ENCODE assay signal across 8 mouse cellular contexts in the genomic region with DNA sequence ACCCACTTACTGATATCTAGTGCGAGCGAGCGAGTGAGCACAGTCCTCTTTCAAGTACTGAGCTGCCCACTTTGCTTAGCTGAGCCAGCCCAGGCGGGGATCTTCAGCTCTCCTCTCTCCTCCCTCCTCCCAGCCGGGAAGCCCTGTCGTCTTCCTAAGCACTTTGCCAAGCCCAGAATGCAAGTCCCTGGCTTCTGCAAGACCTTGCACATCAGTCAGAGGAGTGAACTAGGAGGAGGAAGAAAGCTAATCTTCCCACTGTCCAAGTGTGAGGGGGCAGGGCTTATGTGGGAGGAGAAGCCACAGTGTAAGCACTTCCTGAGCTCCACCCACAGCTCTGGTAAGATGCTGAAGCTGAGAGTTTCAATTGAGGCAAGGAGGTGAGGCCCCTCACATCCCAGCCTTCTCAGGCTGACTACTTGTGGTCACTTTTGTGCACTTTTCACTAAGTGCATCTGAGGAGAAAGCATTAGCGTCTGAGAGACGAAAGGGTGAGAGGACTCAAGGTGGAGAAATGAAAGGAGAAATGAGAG.
DNase-seq lines count a peak whose midpoint lies in the region; ATAC-seq and TF ChIP-seq lines count a peak whose summit lies in the region.
"Had no signal": no experiment of that assay in that cellular context is flagged by ENCODE, and none has a peak within 500 bp of the region (broad histone marks: within the 10 kb centered on the region; RNA-seq: fewer than 3 reads in every experiment).

No protein-coding gene starts in this region.

- no peak overlapping the region for H3K4me3 ChIP-seq in intestine, embryonic 14.5 days (ENCODE audit: low read depth, low read length)
- no peak overlapping the region for H3K4me3 ChIP-seq in intestine, embryonic 16.5 days (ENCODE audit: low read length)
- peak overlapping the region; percentile 12; the same call in 1 of the 2 replicates for H3K4me3 ChIP-seq in heart, postnatal 0 days (ENCODE audit: low read depth, low read length)
- no peak overlapping the region for H3K4me3 ChIP-seq in stomach, postnatal 0 days (ENCODE audit: low read depth, low read length)

- no peaks in the 10 kb centered on the region for H3K9me3 ChIP-seq in intestine, embryonic 14.5 days (ENCODE audit: control insufficient read depth, low read length)
- no peaks in the 10 kb centered on the region for H3K9me3 ChIP-seq in intestine, embryonic 16.5 days (ENCODE audit: control insufficient read depth, low read length)
- no peaks in the 10 kb centered on the region for H3K9me3 ChIP-seq in heart, postnatal 0 days (replicated peaks; ENCODE audit: control insufficient read depth, low read length)
- no peaks in the 10 kb centered on the region for H3K9me3 ChIP-seq in stomach, postnatal 0 days (ENCODE audit: control insufficient read depth, low read length)

- no peak for DNase-seq in intestine, embryonic 14.5 days (ENCODE audit: low spot score)
- DNase-seq in right cerebral cortex, adult 2 months (ENCODE audit: low spot score in 2 of 2) = peak; percentile 50 to 55
- no peak for DNase-seq in right cerebral cortex, postnatal 25 days
- DNase-seq in heart, postnatal 0 days (ENCODE audit: low spot score) = no peak
- no peak for DNase-seq in stomach, postnatal 0 days (ENCODE audit: low spot score)
- DNase-seq in liver = no peak
- DNase-seq: cerebellum, postnatal 10 days had no signal

- no peak overlapping the region for H3K9ac ChIP-seq in intestine, embryonic 14.5 days (ENCODE audit: low read length)
- no peak overlapping the region for H3K9ac ChIP-seq in intestine, embryonic 16.5 days (ENCODE audit: low read depth, low read length)
- H3K9ac ChIP-seq in heart, postnatal 0 days (replicated peaks; ENCODE audit: low read depth, low read length) = 0 out of 2 replicates have a peak overlapping the region, but pooled peaks have one; percentile 7
- no peak overlapping the region; the same call in 1 of the 2 replicates for H3K9ac ChIP-seq in stomach, postnatal 0 days (ENCODE audit: low read length)

- ATAC-seq in intestine, embryonic 14.5 days (replicated peaks; ENCODE audit: low FRiP score, low TSS enrichment, low read depth) = no peak
- no peak for ATAC-seq in intestine, embryonic 16.5 days
- no peak for ATAC-seq in heart, postnatal 0 days (ENCODE audit: insufficient read depth, low read depth)
- ATAC-seq in stomach, postnatal 0 days (ENCODE audit: low FRiP score, low TSS enrichment) = no peak

- 26% methylated on average over 8 of the region's 8 CpGs for WGBS in intestine, embryonic 14.5 days
- WGBS in intestine, embryonic 16.5 days = 30% methylated on average over 8 of the region's 8 CpGs
- 24% methylated on average over 8 of the region's 8 CpGs for WGBS in heart, postnatal 0 days
- WGBS in stomach, postnatal 0 days = 22% methylated on average over 8 of the region's 8 CpGs

- no peak overlapping the region for H3K27ac ChIP-seq in intestine, embryonic 14.5 days (ENCODE audit: low read depth)
- H3K27ac ChIP-seq in intestine, embryonic 16.5 days (ENCODE audit: low read length) = no peak overlapping the region
- H3K27ac ChIP-seq in heart, postnatal 0 days (ENCODE audit: low read depth) = no peak overlapping the region
- no peak overlapping the region for H3K27ac ChIP-seq in stomach, postnatal 0 days (replicated peaks)

- TF ChIP-seq CTCF in heart, postnatal 0 days (IDR thresholded peaks at IDR 0.05; ENCODE audit: low read depth) = no peak
- no peak for TF ChIP-seq CTCF in stomach, postnatal 0 days (IDR thresholded peaks at IDR 0.05; ENCODE audit: low read depth)

- TF ChIP-seq EP300 in heart, postnatal 0 days (IDR thresholded peaks at IDR 0.05; ENCODE audit: low read depth) = no peak
- no peak for TF ChIP-seq EP300 in stomach, postnatal 0 days (optimal IDR thresholded peaks at IDR 0.05)

- H3K4me1 ChIP-seq in intestine, embryonic 14.5 days (replicated peaks; ENCODE audit: control insufficient read depth, insufficient read depth, low read length) = no peaks in the 10 kb centered on the region
- no peaks in the 10 kb centered on the region for H3K4me1 ChIP-seq in intestine, embryonic 16.5 days (ENCODE audit: control insufficient read depth, insufficient read depth, low read length)
- H3K4me1 ChIP-seq in heart, postnatal 0 days (ENCODE audit: control insufficient read depth, insufficient read depth) = peaks cover 8% of the 10 kb centered on the region; the same call in 1 of the 2 replicates
- no peaks in the 10 kb centered on the region for H3K4me1 ChIP-seq in stomach, postnatal 0 days (replicated peaks; ENCODE audit: control insufficient read depth, insufficient read depth)

- no peaks in the 10 kb centered on the region for H3K27me3 ChIP-seq in intestine, embryonic 14.5 days (replicated peaks; ENCODE audit: control insufficient read depth, insufficient read depth, low read length)
- no peaks in the 10 kb centered on the region for H3K27me3 ChIP-seq in intestine, embryonic 16.5 days (replicated peaks; ENCODE audit: control insufficient read depth, insufficient read depth, low read length)
- H3K27me3 ChIP-seq in heart, postnatal 0 days (ENCODE audit: control insufficient read depth, insufficient read depth, low read length) = no peaks in the 10 kb centered on the region
- no peaks in the 10 kb centered on the region for H3K27me3 ChIP-seq in stomach, postnatal 0 days (ENCODE audit: control insufficient read depth, insufficient read depth, low read length)

- H3K36me3 ChIP-seq in intestine, embryonic 14.5 days (ENCODE audit: control insufficient read depth, insufficient read depth, low read length) = no peaks in the 10 kb centered on the region
- no peaks in the 10 kb centered on the region for H3K36me3 ChIP-seq in intestine, embryonic 16.5 days (ENCODE audit: control insufficient read depth, insufficient read depth, low read length)
- no peaks in the 10 kb centered on the region for H3K36me3 ChIP-seq in heart, postnatal 0 days (replicated peaks; ENCODE audit: control insufficient read depth, insufficient read depth, low read length)
- no peaks in the 10 kb centered on the region for H3K36me3 ChIP-seq in stomach, postnatal 0 days (ENCODE audit: control insufficient read depth, insufficient read depth, low read length)

- H3K4me2 ChIP-seq in intestine, embryonic 14.5 days (ENCODE audit: low read length) = peak overlapping the region; percentile 23; the same call in 1 of the 2 replicates
- no peak overlapping the region for H3K4me2 ChIP-seq in intestine, embryonic 16.5 days (ENCODE audit: low read depth, low read length)
- peak overlapping the region; percentile 41 for H3K4me2 ChIP-seq in heart, postnatal 0 days (ENCODE audit: low read depth, low read length)
- 0 out of 2 replicates have a peak overlapping the region, but pooled peaks have one; percentile 8 for H3K4me2 ChIP-seq in stomach, postnatal 0 days (replicated peaks; ENCODE audit: low read depth)

Comparison
In these comparisons a context has a peak if more than half of its experiments do, and no peak if none do; other contexts are left out.
1. DNase-seq: peak in right cerebral cortex, adult 2 months (2 of 2); none in intestine, embryonic 14.5 days (single experiment), right cerebral cortex, postnatal 25 days (single experiment), heart, postnatal 0 days (single experiment), stomach, postnatal 0 days (single experiment) and liver (single experiment).